Mouse (Mus musculus) MEL (cell line): ENCODE data around the gene Iglon5. TPM values are rescaled to one million over a fixed set of nuclear protein-coding genes. Genes with fewer than 3 reads are reported as not detected.

Experiments
- DNase-seq: peaks from one replicate; pipeline ENCODE4 v3.0.0; 2011; ENCODE audit warnings: low read depth, low spot score
- H3K27ac ChIP-seq: 2 replicates; pipeline ENCODE4 v1.5.1; 2012; ENCODE audit warnings: low read depth, mild to moderate bottlenecking, control low read depth, low read length, moderate library complexity; ENCODE audit not compliant: control insufficient read depth
- H3K27me3 ChIP-seq, 2 experiments: fragments of 150-350 bp in 1 of 2; sonication (generic) in 1 of 2; 2 replicates each; pipeline ENCODE4 v1.6.1; 2012; ENCODE audit warnings: low read length in 2 of 2, mild to moderate bottlenecking in 2 of 2, improper control_type of control experiment in 1 of 2, moderate library complexity in 1 of 2; ENCODE audit not compliant: insufficient read depth in 2 of 2, control insufficient read depth in 1 of 2
- H3K36me3 ChIP-seq, 2 experiments: 2 replicates each; pipeline ENCODE4 v1.6.1; 2012 to 2014; ENCODE audit warnings: low read length in 2 of 2, improper control_type of control experiment in 1 of 2, inconsistent platforms in 1 of 2, mild to moderate bottlenecking in 1 of 2; ENCODE audit not compliant: insufficient read depth in 2 of 2, control insufficient read depth in 1 of 2
- H3K4me1 ChIP-seq, 2 experiments: fragments of 150-350 bp in 1 of 2; sonication (generic) in 1 of 2; 2 replicates each; pipeline ENCODE4 v1.6.1; 2012; ENCODE audit warnings: low read length in 2 of 2, improper control_type of control experiment in 1 of 2, mild to moderate bottlenecking in 1 of 2; ENCODE audit not compliant: insufficient read depth in 2 of 2, control insufficient read depth in 1 of 2
- H3K4me3 ChIP-seq, 2 experiments: fragments of 150-350 bp in 1 of 2; sonication (generic) in 1 of 2; 2 replicates each; pipeline ENCODE4 v1.5.1; 2012; ENCODE audit warnings: low read depth in 2 of 2, low read length in 2 of 2, mild to moderate bottlenecking in 2 of 2, moderate library complexity in 2 of 2, control low read depth in 1 of 2, improper control_type of control experiment in 1 of 2; ENCODE audit not compliant: control insufficient read depth in 1 of 2, insufficient read depth in 1 of 2
- H3K79me2 ChIP-seq: 2 replicates; pipeline ENCODE4 v1.6.1; 2012; ENCODE audit warnings: mild to moderate bottlenecking, low read length, moderate library complexity; ENCODE audit not compliant: control insufficient read depth, poor library complexity, insufficient read depth
- H3K9ac ChIP-seq: 2 replicates; pipeline ENCODE4 v1.6.1; 2012; ENCODE audit warnings: low read depth, mild to moderate bottlenecking, control low read depth, low read length, moderate library complexity; ENCODE audit not compliant: control insufficient read depth, poor library complexity, severe bottlenecking
- H3K9me3 ChIP-seq: fragments of 150-350 bp; sonication (generic); replicated peaks from 2 replicates; pipeline ENCODE4 v1.6.1; 2012; ENCODE audit warnings: mild to moderate bottlenecking, low read length, improper control_type of control experiment, moderate library complexity; ENCODE audit not compliant: insufficient read depth
- CHD1 ChIP-seq: IDR thresholded peaks from 2 replicates; pipeline ENCODE4 v1.6.1; 2012; ENCODE audit warnings: low read depth, mild to moderate bottlenecking, inconsistent platforms, low read length, improper control_type of control experiment
- CHD2 ChIP-seq: IDR thresholded peaks from 2 replicates; pipeline ENCODE4 v1.6.1; 2011; ENCODE audit warnings: low read length, improper control_type of control experiment
- CTCF ChIP-seq, 3 experiments: IDR thresholded peaks in 2 of 3; conservative IDR thresholded peaks in 1 of 3; 2 replicates each; pipeline ENCODE4 v1.5.1; 2011 to 2012; ENCODE audit warnings: low read length in 3 of 3, low read depth in 2 of 3, mild to moderate bottlenecking in 2 of 3, improper control_type of control experiment in 1 of 3, inconsistent platforms in 1 of 3, mixed read lengths in 1 of 3, moderate library complexity in 1 of 3; ENCODE audit not compliant: control insufficient read depth in 1 of 3, insufficient read depth in 1 of 3, poor library complexity in 1 of 3, severe bottlenecking in 1 of 3
- ELF1 ChIP-seq: IDR thresholded peaks from 2 replicates; pipeline ENCODE4 v1.6.1; 2014; ENCODE audit warnings: low read depth, mild to moderate bottlenecking, inconsistent platforms, low read length, improper control_type of control experiment, moderate library complexity
- ETS1 ChIP-seq: IDR thresholded peaks from 2 replicates; pipeline ENCODE4 v1.6.1; 2012; ENCODE audit warnings: low read depth, mild to moderate bottlenecking, inconsistent platforms, low read length, improper control_type of control experiment, moderate library complexity
- GABPA ChIP-seq: IDR thresholded peaks from 2 replicates; pipeline ENCODE4 v1.6.1; 2012; ENCODE audit warnings: low read depth, mild to moderate bottlenecking, inconsistent platforms, low read length, improper control_type of control experiment, moderate library complexity
- MXI1 ChIP-seq: IDR thresholded peaks from 2 replicates; pipeline ENCODE4 v1.6.1; 2011; ENCODE audit warnings: mild to moderate bottlenecking, low read depth, low read length, improper control_type of control experiment
- MYC ChIP-seq: IDR thresholded peaks from 2 replicates; pipeline ENCODE4 v1.6.1; 2011; ENCODE audit warnings: low read depth, mild to moderate bottlenecking, low read length, improper control_type of control experiment, moderate library complexity
- POLR2AphosphoS5 ChIP-seq: IDR thresholded peaks from 2 replicates; pipeline ENCODE4 v1.6.1; 2012; ENCODE audit warnings: low read depth, borderline replicate concordance, mild to moderate bottlenecking, inconsistent platforms, low read length, moderate library complexity, mixed read lengths
- SIN3A ChIP-seq: IDR thresholded peaks from 2 replicates; pipeline ENCODE4 v1.6.1; 2012; ENCODE audit warnings: low read length, improper control_type of control experiment, inconsistent platforms
- TBP ChIP-seq: IDR thresholded peaks from 2 replicates; pipeline ENCODE4 v1.8.0; 2011; ENCODE audit warnings: low read depth, low read length, improper control_type of control experiment
- ZC3H11A ChIP-seq: IDR thresholded peaks from 2 replicates; pipeline ENCODE4 v1.6.1; 2012; ENCODE audit warnings: low read depth, mild to moderate bottlenecking, inconsistent platforms, low read length, improper control_type of control experiment
- ZKSCAN1 ChIP-seq: IDR thresholded peaks from 2 replicates; pipeline ENCODE4 v1.6.1; 2012; ENCODE audit warnings: low read depth, mild to moderate bottlenecking, inconsistent platforms, low read length, improper control_type of control experiment, moderate library complexity
- ZMIZ1 ChIP-seq: IDR thresholded peaks from 2 replicates; pipeline ENCODE4 v1.6.1; 2012; ENCODE audit warnings: low read depth, mild to moderate bottlenecking, inconsistent platforms, low read length, improper control_type of control experiment, moderate library complexity
- ZNF384 ChIP-seq: IDR thresholded peaks from 2 replicates; pipeline ENCODE4 v1.6.1; 2012; ENCODE audit warnings: low read depth, mild to moderate bottlenecking, inconsistent platforms, low read length, improper control_type of control experiment
- polyA plus RNA-seq, 2 experiments: library from polyadenylated mRNA; stranded (reverse) in 1 of 2; unstranded in 1 of 2; fragments of >175 nt in 1 of 2; fragments of >200 nt in 1 of 2; gene quantifications; 2 replicates each; pipeline versions ENCODE4 v1.2.1 to v1.2.4; 2012; ENCODE audit warnings: low replicate concordance in 2 of 2, low read depth in 1 of 2; ENCODE audit not compliant: insufficient read length in 2 of 2, insufficient read depth in 1 of 2, missing spikeins in 1 of 2
- total RNA-seq: library from RNA; depleted of rRNA; stranded (reverse); fragments of 300-350 nt; gene quantifications from 2 replicates; pipeline ENCODE4 v1.2.3, GENCODE M21; 2012

The Iglon5 gene
- total and polyA plus RNA-seq, 3 experiments = not detected

GRCm38 (mm10) chr7:43481191-43481590 lies 8.7 kb downstream of the Iglon5 start:
- no peak for DNase-seq
- TF ChIP-seq MXI1 (no peak), ZNF384 (no peak), CHD1 (no peak)
- H3K27me3 ChIP-seq = no peaks in the 10 kb centered on the region
- H3K4me1 ChIP-seq = no peaks in the 10 kb centered on the region
- H3K79me2 ChIP-seq = no peaks in the 10 kb centered on the region
- no peaks in the 10 kb centered on the region for H3K36me3 ChIP-seq
- H3K27ac ChIP-seq = no peak overlapping the region
- H3K9ac ChIP-seq = no peak overlapping the region
- H3K4me3 ChIP-seq = no peak overlapping the region
- H3K9me3 ChIP-seq = no peaks in the 10 kb centered on the region

DNA sequence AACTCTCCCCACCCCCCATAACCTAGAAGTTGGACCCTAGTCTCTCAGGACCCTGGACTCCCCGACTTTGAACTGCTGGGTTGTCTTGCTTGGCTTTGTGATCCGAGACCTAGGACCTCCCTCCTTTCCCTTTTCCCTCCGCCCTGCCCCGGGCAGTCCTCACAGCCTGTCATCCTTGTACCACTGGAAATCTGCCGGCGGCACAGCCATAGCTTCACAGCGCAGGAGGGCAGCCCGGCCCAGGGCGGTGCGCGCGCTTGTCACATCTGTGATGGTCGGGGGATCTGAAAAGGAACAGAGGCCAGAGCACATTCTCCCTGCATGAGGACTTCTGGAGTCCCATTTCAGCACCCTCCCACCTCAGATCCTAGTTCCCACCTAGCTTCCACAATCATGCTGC lies 13.5 kb downstream of the Iglon5 start:
- no peaks in the 10 kb centered on the region for H3K79me2 ChIP-seq
- no peaks in the 10 kb centered on the region for H3K36me3 ChIP-seq
- H3K4me3 ChIP-seq = no peak overlapping the region
- TF ChIP-seq GABPA (no peak), MYC (no peak), ZKSCAN1 (no peak), CHD2 (no peak), TBP (no peak), ZMIZ1 (no peak), ELF1 (no peak), ETS1 (no peak), CTCF (IDR thresholded peaks at IDR 0.05 in 2 of 3, conservative IDR thresholded peaks at IDR 0.05 in 1 of 3; ENCODE audit: control insufficient read depth in 1 of 3, insufficient read depth in 1 of 3, low read depth in 2 of 3, low read length in 3 of 3, poor library complexity in 1 of 3, severe bottlenecking in 1 of 3) (no peak), ZC3H11A (no peak)
- no peaks in the 10 kb centered on the region for H3K4me1 ChIP-seq
- no peak overlapping the region for H3K27ac ChIP-seq
- no peak for DNase-seq
- no peak overlapping the region for H3K9ac ChIP-seq
- H3K9me3 ChIP-seq = no peaks in the 10 kb centered on the region
- no peaks in the 10 kb centered on the region for H3K27me3 ChIP-seq

GRCm38 (mm10) chr7:43475706-43476105 lies 14.2 kb downstream of the Iglon5 start:
- no peaks in the 10 kb centered on the region for H3K9me3 ChIP-seq
- H3K27ac ChIP-seq = no peak overlapping the region
- no peaks in the 10 kb centered on the region for H3K79me2 ChIP-seq
- no peaks in the 10 kb centered on the region for H3K27me3 ChIP-seq
- DNase-seq = no peak
- H3K4me3 ChIP-seq = no peak overlapping the region
- TF ChIP-seq SIN3A = no peak
- TF ChIP-seq POLR2AphosphoS5 = no peak
- TF ChIP-seq ELF1 = no peak
- no peaks in the 10 kb centered on the region for H3K4me1 ChIP-seq
- H3K9ac ChIP-seq = no peak overlapping the region
- H3K36me3 ChIP-seq = no peaks in the 10 kb centered on the region
